Mouse (Mus musculus): ENCODE results near the gene Sf3b4. TPM values are rescaled to one million over a fixed set of nuclear protein-coding genes. Genes with fewer than 3 reads are reported as not detected.
"Not testable (repeated sequence)": the region's sequence is repeated elsewhere in the genome, so short reads cannot be mapped to it uniquely, and the experiment has no call there.

Sf3b4 gene
- total and polyA plus RNA-seq, 3 experiments = 49.4 to 183 (median 55.2) TPM

DNA sequence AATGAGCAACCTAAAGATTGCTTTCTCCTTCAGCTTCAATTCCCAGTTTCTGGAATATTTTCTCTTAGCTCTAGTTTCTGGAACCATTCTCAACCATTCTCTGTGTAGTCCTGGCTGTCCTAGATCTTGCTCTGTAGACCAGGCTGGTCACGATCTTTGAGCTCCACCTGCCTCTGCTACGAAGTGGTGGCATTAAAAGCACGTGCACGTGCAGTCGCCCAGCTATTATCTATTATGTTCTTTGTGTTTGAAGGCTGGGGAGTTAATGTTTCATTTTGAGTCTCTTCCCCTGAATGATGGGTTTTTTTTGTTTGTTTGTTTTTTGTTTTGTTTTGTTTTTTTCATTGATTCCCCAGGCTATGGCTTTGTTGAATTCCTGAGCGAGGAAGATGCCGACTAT is 1.1 kb downstream of the Sf3b4 start:
- DNase-seq = no peak

DNA sequence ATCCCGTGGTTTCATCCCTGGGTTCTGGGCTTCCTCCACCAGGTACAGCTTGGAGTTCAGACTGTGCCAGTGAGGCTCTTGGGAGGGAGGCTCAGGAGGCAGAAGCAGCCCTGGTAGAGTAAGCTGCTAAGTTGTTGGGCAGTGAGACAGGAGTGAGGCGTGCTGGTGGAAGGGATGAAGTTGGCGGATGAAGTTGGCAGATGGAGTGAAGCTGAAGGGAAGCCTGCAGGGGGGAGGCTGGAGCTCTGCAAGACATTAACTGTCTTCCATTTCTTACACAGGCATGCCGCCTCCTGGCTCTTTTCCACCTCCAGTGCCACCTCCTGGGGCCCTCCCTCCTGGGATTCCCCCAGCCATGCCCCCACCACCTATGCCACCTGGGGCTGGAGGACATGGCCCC is 1.9 kb downstream of the Sf3b4 start:
- not testable (repeated sequence) for DNase-seq

DNA sequence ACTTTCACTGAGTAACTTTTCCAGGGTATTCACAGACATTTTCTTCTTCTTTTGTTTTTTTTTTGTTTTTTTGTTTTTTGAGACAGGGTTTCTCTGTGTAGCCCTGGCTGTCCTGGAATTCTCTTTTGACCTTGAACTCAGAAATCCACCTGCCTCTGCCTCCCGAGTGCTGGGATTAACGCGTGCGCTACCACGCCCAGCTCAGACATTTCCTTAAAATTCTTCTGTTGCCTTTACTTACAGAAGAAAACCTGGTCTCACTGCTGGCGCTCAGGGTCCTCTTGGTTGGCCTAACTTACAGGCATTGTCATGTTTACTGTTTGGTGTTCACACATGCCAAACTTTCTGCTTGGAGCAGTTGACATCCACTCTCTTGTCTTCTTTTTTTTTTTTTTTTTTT is 3.1 kb downstream of the Sf3b4 start:
- DNase-seq = no peak

DNA sequence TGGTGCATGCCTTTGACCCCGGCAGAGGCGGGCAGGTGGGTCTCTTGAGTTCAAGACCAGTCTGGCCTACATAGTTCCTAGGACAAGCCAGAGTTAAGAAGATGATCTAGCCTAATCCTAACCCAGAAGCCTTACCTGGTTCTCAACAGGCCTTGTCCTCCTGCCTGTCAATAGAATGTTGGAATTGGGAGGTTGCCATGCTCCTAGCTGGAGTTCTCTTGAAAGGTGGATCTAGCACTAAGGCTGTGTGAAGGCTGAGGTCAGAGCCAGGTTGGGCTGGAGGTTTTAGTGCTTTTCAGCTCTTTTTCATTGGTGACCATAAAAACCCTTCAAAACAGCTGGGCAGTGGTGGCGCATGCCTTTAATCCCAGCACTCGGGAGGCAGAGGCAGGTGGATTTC is 6.3 kb downstream of the Sf3b4 start:
- DNase-seq = no peak

DNA sequence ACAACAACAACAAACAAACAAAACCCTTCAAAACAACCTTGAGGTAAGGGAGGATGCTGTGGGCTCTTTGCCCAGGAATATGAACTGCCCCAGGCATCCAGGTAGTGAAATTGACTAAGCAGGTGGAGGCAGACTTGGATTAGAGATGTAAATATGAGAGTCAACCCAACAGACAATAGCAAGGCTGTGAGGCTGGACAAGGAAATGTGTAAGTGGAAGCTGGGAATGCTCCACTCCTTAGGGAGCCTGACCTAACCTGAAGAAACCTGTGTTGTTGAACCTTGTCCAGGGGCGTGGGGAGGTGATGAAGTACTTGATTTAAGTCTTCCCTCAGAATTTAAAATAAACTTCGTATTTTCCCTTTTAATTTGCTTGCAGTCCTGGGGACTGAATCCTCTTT is 6.8 kb downstream of the Sf3b4 start:
- DNase-seq = no peak

DNA sequence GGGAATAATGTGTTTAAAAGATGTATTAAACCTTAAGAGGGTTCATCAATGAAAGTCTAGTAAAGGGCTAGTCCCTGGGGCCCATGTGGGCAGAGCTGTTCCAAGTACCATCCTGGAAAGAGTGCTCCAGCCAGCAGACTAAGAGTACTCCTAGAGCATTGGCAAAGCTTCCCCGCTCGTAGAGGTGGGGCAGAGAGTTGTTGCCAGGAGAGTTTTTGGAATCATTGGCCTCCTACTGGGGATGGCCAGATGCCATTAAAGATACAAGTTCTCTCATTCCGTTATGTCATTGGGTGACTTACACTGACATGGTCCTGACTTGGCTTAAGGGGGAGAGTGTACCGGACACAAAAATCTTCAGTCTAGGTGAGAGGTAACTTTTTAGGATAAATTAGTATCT is 7.4 kb downstream of the Sf3b4 start:
- DNase-seq = peak; percentile 66

DNA sequence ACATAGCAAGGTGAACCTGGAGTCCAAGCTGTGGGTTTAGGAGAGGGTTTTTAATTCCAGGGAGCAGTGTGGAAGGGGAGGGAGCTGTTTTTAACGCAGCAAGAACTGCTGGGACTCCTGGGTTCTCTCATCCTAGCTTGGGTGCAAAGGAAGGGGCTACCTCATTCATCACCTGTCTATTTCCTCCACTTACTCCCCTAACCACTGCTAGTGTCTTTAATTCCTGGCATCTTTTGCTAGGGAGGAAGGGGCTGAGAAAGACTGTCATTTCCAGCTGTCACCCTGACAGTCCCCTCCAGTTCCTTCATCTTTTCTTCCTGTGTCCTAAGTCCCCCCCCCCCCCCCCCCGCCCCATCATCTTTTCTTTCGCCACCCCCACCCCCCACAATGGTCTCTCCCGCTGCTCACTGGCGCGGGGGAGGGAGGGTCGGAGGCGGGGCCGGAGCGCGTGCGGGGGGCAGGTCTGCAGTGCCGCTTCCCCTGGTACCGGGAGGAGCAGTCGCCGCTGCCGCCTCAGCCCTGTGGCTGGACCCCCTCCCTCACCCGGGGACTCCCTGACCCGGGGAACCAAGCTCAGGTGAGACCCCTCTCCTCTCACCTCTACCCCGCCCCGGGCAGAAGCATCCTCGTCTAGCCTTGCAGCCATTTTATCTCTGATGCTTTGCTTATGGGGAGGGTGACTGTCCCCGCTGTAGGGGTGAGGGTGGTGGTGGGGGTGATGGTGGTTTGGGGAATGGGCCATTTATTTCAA is 8.8 kb downstream of the Sf3b4 start, which contains the start of gene Sv2a:
Sv2a (plus strand) TSS at position 425 of the 751 bp plus-strand sequence.
- peak; percentile 47 for DNase-seq

DNA sequence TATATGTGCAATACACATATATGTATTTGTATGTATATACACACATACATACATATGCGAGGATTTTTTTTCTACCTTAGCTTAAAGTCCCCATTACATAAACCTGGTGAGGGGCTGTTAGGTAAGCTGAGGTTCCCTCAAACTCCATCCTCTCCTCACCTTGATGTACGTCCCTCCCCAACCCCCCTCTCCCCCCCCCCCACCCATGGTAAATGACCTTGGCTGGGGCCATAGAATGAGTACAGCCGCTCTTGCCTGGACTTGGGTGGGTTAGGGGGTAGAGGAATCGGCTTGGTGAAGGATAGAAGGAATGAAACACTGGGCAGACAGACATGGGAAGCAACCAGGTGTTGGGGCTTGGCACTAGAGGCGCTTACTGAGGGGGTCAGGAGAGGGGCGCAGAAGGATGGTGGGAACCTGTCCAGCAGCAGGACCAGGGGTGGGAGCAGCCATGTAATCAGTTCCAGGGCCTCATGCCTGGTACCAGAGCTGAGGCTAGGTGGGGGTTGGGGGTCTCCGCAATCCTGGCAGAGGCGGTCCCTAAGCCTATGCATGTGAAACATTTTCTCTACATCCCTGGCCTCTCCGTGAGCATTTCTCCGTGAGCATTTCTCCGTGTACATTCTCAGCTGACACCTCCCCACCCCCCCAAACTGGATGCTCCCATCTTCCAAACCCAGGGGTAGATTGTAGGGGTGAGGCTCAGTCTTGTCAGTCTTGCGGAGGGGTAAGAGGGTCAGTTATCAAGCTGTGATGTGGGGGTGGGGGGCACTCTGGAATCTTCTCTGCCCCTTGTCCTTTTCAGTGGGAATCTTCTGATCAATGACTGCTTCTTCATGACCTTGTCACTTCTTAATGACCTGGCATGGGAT is 9.6 kb downstream of the Sf3b4 start:
- no peak for DNase-seq

DNA sequence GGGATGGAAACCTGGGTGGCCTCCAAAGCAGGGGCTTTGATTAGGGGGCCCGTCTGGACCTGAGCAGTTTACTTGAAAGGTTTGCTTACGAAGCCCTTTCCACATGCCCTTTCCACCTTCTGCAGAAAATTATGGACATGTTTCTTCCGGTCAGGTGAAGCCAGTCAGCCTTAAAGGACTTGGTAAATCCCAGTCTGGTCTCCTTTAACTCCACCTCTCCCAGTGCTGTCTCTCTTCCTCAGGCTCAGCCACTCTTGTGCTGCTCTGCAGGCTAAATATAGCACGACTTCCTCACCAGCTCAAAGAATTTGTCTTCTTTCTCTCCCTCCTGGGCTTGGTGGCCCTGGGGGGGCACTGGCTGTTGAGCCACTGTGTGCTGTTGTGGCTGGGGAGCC is 10.2 kb downstream of the Sf3b4 start:
- no peak for DNase-seq

DNA sequence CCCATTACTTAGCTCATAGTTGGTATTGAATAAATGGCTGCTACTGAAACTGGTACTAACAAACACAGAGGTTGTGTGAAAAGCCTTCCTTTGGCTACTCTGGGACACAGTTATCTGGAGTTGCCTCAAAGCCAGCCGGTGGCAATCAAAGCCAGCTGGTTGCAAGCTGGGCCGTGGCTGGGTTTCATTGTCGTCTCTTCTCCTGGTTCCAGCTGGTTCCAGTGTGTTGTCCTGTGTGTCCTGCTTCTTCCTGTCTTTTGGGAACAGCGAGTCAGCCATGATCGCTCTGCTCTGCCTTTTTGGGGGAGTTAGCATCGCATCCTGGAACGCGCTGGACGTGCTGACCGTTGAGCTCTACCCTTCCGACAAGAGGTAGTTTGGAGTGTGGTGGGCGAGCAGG is 20.8 kb downstream of the Sf3b4 start:
- no peak for DNase-seq

DNA sequence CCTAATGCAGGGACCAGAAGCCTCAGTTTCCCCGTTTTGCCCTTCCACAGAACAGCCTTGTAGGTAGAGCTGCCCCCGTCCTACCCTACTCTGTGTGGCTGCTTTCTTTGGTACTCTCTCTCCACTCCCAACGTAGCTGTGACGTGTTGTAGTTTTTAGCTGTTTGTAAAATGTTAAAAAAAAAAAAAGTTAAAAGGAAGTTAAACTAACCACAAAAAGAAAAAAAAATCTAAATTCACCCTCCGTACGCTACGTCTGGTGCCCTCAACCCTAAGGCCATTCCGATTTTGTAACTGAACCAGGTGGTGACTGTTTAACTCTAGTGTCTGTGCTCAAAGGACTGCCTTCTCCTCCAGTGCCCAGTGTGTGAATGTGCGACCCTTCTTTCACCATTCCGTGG is 22.8 kb downstream of the Sf3b4 start:
- no peak for DNase-seq

DNA sequence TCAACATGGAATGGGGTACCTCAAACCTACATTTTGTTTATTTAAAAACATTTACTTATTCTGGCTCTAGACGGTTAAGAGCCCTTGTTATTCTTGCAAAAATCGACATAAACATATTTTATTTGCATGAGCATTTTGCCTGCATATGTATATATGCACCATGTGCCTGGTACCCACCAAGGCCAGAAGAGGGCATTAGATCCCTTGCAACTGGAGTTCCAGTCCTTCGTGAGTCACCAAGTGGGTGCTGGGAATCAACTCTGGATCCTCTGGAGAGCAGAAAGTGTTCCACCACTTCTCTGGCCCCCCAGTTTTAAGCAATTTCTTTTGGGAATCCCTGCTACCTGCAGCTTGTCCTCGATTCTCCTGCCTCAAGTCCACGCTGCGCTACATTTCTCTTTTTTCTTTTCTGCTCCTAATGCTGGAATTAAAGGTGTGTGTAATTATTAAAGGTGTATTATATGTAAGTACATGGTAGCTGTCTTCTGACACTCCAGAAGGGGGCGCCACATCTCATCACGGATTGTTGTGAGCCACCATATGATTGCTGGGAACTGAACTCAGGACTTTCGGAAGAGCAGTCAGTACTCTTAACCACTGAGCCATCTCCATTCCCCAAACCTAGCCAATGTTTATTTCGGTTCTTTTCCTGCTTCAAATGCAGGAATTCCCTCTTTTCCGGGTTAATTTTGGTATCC is 23.6 kb downstream of the Sf3b4 start:
- DNase-seq = no peak

DNA sequence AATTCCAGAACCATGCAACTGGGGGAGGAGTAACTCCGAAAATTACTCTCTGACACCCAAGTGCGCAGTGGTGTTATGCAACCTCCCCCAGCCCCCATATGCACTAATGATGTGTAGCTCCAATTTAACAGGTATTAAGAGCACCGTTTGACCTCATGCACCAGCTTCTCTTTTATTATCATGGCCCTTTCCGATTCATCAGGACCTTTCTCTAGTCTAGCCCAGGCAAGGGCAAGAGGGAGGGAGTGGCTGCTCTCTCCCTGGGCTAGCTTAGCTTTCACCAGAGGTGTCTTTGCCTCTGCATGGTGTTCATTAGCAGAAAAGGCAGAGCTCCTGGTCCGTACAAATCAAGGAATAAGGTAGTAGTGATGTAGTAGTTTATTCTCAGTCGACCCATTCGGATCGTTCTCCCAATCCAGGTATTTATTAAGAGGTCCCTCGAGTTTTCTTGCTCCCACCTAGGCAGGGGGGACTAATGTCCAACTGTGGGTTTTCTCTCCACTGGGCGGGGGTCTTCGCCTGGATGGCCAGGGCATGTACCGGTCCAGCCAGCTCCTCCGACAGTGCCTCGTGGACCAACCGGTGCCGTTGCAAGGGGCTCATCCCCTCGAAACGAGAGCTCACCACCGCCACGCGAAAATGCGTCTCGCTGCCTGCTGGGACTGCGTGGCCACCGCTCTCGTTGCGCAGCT is 24.5 kb downstream of the Sf3b4 start:
- no peak for DNase-seq

DNA sequence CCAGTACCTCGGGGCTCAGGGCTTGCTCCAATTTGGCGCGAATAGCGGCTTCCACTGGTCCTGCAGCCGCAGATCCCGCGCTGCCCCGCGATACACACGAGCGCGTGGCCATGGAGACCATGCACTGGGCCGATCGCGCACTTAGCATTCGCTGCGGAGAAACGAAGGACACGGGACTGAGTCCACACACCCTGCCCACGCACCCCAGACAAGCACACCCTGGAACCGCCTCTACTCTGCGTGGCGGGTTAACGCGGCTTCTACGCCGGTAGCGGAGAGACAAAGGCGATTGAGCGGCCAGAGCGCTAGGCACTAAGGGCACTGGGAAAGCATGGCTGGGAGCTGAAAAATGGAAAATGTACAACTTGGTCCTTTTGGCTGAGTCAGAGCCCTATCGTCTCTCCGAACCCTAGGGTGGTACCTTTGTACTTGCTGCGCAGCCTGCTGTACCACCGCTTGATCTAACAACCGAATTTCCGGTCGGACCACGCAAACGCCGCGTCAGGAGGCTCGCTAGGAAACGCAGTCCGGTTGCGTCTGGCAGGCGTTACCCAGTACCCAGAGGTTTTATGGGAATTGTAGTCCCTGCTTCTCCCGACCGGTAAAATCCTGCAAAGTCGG is 25.1 kb downstream of the Sf3b4 start:
- DNase-seq = peak; percentile 93

DNA sequence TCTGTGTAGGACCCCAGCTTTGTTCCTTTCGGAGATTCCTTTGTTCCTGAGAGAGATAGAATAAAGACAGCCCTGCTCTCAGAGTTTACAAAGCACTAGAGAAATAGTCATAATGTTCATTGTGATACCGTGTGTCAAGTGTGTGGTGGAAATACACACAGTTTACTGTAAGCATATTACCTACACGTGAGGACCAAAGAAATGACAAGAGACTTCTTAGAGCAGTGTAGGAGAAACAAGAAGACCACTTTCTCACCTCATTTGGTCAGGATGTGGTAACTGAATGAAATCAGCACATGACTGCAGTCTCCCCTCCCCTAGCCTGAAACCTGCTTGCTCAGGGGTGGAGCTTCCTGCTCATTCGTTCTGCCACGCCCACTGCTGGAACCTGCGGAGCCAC is 26.0 kb downstream of the Sf3b4 start:
- DNase-seq = peak; percentile 11

DNA sequence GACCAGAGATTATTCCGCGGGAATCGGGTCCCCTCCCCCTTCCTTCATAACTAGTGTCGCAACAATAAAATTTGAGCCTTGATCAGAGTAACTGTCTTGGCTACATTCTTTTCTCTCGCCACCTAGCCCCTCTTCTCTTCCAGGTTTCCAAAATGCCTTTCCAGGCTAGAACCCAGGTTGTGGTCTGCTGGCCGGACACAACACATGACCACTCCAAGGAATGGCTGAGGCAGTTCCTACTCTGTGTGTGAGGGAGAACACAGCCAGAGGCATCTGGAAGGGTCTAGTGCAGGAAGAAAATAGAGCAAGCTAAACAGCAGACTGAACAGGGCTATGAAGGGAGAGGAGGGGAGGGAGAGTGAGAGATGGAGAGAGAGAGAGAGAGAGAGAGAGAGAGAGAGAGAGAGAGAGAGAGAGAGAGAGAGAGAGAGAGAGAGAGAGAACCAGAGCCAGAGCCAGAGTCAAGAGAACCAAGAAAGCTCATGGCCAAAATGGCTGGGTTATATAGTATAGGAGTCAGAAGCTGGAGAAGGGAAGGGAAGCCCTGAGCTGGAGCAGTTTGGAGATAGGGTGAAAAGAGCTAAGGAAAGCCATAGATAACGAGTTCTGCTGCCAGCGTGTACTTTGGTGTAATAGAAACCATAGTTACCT is 26.6 kb downstream of the Sf3b4 start:
- DNase-seq = not testable (repeated sequence)

DNA sequence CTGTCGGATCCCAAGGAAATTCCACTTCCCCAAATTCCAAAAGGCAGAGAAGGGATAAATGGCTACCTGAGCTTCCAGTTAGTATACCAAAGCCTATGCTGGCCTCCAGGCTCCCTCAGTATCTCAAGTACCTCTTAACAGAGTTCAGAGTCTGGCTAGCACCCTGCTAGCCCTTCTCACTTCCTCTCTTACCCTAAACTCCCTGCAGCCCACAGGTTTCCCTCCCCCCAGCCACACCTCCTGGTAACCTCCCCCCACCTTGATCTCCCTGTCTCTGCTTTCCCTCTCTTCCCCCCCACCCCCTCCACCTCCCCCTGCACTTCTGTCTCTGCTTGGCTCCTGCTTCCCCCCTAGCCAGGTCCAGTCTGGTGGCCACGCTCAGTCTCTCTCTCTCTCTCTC is 27.6 kb downstream of the Sf3b4 start:
- no peak for DNase-seq

DNA sequence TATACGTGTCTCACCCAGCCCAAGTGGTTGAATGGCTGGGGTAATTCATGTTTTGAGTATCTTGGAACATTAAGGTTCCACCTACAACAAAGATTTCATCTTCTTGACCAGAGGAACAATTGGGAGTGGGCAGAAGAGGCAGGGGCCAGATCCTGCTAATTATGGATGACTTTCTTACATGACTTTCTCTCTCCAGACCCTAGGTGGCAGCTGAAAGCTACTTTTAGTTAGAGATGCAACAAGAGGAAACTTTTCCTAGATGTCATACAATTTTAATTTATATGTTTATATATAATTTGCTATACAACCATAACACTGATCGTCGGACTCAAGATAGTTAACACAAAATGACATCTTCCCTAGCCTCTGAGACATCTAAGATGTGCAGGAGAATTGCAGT is 35.7 kb downstream of the Sf3b4 start:
- DNase-seq = no peak

DNA sequence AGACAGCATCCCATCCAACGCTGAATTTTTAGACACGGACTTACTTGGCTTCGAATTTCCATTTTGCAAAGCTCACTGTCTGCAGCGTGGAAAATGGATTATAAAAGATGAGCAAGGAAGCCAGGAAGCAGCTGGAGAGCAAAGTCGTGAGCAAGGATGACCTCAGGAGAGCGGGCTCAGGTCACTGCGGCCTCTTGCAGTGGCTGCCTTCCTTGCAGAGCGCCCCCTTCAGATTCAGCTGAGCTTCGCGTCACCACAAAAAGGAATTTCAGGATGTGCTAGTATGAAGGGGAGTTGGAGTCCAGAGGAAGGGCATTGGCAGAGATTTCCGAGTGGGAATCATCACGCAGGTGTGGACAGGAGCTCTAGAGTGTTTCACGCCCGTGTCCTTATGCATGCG is 37.1 kb downstream of the Sf3b4 start:
- peak; percentile 45 for DNase-seq

DNA sequence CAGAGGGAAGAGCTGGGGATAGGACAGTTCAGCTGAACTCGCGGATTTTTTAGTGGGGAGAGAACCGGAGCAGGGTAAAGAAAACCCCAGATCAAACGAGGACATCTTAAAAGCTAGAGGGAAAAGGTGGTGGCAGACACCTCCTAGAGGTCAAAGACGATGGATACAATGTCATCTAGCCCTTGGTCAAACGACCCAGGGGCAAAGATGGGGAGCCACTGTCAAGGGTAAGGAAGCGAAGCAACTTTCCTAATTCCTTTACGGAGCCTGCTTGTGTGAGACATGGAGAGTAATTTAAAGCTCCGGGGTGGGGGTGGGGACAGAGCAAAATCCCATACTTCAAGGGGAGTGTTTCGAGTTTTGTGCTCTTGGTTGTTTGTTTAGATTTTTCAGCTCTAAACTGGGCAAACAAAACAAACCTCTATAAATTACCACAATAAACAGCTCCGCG is 47.1 kb downstream of the Sf3b4 start:
- DNase-seq = peak; percentile 55

DNA sequence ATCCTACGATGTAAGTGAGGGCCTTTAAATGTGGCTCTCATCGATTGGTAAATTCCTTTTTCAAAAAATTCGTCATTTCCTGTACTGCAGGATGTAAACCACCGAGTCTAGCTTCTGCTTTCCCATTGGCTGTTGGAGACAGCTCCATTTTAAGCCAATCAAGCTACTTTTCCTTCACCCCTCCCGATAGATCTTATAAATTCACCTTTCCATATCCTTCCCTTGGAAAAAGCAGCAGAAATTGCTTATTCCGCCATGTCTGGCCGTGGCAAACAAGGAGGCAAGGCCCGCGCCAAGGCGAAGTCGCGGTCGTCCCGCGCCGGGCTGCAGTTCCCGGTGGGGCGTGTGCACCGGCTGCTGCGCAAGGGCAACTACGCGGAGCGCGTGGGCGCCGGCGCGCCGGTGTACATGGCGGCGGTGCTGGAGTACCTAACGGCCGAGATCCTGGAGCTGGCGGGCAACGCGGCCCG is 47.6 kb downstream of the Sf3b4 start, which contains the start of the genes Bola1 and Hist2h2ab:
Bola1 (minus strand) TSS at position 49 of the 470 bp plus-strand sequence.
Hist2h2ab (plus strand) TSS at position 205 of the 470 bp plus-strand sequence.
- DNase-seq = peak; percentile 87
